Mouse (Mus musculus) embryonic fibroblast, embryonic 13.5 days (primary cell): Measurements from ENCODE around the gene Lrfn1. TPM values are rescaled to one million over a fixed set of nuclear protein-coding genes. Genes with fewer than 3 reads are reported as not detected.
"Not testable (repeated sequence)": the region's sequence is repeated elsewhere in the genome, so short reads cannot be mapped to it uniquely, and the experiment has no call there.

Source experiments
- H3K27ac ChIP-seq: 2 replicates; pipeline ENCODE4 v1.5.1; 2012; ENCODE audit warnings: low read length, control low read depth, inconsistent platforms; ENCODE audit not compliant: insufficient read depth
- H3K4me1 ChIP-seq: 2 replicates; pipeline ENCODE4 v1.6.1; 2011; ENCODE audit warnings: low read length; ENCODE audit not compliant: control insufficient read depth, insufficient read depth
- H3K4me3 ChIP-seq: 2 replicates; pipeline ENCODE4 v1.5.1; 2011; ENCODE audit warnings: mild to moderate bottlenecking, control low read depth, low read length; ENCODE audit not compliant: insufficient read depth
- CTCF ChIP-seq: IDR thresholded peaks from 2 replicates; pipeline ENCODE4 v1.5.1; 2011; ENCODE audit warnings: mild to moderate bottlenecking, control low read depth, low read length, moderate library complexity, borderline replicate concordance; ENCODE audit not compliant: insufficient read depth
- POLR2A ChIP-seq: IDR thresholded peaks from 2 replicates; pipeline ENCODE4 v1.6.1; 2011; ENCODE audit warnings: low read depth, mild to moderate bottlenecking, control low read depth, low read length, moderate library complexity
- polyA plus RNA-seq: library from polyadenylated mRNA; stranded (reverse); fragments of >200 nt; gene quantifications from 2 replicates; pipeline ENCODE4 v1.2.4, GENCODE M21; 2011; ENCODE audit warnings: low read depth; ENCODE audit not compliant: missing spikeins, insufficient read length

Lrfn1 gene
- polyA plus RNA-seq, 1 experiment, result 4.9 TPM

DNA sequence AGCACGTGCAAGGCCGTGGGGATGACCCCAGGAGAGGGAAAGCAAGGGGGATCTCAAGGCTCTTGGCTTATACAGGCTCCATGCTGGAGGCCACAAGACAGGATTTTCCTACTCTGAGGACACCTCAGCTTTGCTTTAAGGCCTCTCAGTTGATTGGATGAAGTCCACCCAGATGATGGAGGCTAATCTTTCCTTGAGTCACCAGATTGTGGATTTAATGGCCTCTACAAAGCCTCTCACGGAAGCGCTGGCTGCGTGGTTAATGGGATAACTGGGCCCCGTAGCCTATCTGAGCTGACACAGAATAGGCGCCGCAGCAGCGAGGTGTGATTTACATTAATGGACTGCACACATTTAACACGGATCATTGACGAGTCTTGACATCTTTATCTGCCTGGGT lies 43.6 kb downstream of the Lrfn1 start:
- H3K4me3 ChIP-seq, result no peak overlapping the region
- no peak for TF ChIP-seq POLR2A
- TF ChIP-seq CTCF, result no peak

DNA sequence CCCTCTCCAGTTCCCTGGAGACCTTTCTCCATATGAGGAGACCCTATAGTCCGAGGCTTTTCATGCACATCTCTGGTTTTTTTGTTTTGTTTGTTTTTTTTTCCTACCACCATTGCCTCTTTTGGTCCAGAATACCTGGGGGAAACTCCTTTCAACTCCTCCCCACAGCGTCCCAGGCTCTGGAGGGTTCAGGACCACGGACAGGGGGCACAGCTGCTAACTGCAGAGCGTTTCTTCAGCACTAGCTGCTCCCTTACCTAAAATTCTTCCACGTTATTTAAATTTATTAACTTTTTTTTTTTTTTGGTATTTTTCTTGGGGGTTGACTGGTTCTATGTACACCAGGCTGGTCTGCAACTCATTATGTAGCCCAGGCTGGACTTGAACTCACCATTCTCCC lies 53.8 kb downstream of the Lrfn1 start:
- no peak for TF ChIP-seq POLR2A
- TF ChIP-seq CTCF, result no peak

More for the DNA sequence above, 43.6 kb downstream of the Lrfn1 start:
- H3K27ac ChIP-seq, result no peak overlapping the region
- no peaks in the 10 kb centered on the region for H3K4me1 ChIP-seq

DNA sequence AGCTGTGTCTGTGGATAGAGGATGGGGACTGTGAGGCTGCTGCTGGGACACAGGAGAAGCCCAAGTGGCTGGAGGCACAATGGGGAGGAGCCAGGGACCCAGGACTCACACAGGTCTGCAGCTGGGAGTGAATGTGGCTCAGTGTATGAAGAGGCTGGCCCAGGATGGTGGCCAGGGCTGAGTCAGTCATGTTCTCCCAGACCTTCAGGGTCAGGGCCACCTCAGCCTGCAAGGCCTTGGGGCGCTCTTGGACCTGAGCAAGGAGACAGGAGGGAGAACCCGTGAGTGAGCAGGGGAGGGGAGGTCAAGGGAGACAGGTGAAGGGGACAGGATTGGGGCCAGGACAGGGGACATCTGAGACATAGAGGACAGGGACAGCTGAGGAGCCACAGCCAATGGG lies 57.3 kb downstream of the Lrfn1 start:
- H3K4me1 ChIP-seq, H3K4me3 ChIP-seq, H3K27ac ChIP-seq: not testable (repeated sequence)

More for the DNA sequence above, 53.8 kb downstream of the Lrfn1 start:
- Histone ChIP-seq H3K27ac (no peak overlapping the region), H3K4me3 (no peak overlapping the region), H3K4me1 (no peaks in the 10 kb centered on the region)

DNA sequence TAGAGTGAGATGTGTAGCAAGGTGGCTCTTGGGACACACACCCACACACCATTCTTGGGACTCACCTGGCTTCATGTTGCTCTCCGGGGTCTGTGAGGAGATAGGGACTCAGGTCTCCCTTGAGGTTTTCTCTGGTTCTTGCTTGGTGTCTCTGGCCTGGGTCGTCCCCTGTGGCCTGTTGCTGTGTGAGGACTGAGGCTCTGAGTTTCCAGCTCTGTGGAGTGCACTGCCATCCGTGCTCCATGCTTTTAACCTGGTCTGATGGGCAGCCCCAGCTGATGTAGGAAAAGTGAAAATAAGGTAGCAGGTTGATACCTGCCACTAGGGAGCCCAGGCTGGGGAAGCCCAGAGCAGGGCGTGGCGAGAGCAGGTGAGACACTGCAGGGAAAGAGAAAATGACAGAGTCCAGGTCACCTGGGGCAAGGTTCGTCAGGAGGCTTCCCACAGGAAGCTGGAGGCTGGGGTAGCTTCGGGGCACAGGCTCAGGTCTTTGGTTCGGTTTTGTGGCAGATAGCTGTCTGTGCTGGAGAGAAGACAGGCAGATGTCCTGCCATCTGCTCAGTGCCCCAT lies 58.7 kb downstream of the Lrfn1 start, which contains the start of gene Ifnl2:
Gene Ifnl2 (minus strand): TSS at position 51 of the 570 bp plus-strand sequence.
- H3K4me1 ChIP-seq, H3K27ac ChIP-seq, H3K4me3 ChIP-seq: not testable (repeated sequence)

DNA sequence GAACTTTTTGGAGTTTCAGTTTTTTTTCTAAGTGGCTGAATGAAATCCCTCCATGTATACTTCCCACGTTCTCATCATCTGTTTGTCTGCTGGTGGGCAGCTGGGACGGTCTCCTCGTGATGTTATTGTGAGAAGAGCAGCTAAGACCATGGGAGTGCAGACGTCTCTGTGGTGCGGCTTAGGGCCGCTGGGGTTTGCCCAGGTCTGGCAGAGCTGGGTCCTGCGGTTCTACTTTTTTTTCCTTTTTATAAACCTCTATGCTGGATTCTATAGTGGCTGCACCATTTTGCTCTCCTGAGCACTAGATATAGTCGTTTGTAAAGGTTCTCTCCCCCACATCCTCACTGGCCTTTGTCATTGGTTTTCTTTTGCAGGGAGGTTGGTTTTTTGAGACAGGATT lies 59.7 kb downstream of the Lrfn1 start:
- H3K4me1 ChIP-seq, result no peaks in the 10 kb centered on the region
- TF ChIP-seq CTCF, result no peak
- no peak for TF ChIP-seq POLR2A

More for the DNA sequence above, 59.7 kb downstream of the Lrfn1 start:
- no peak overlapping the region for H3K4me3 ChIP-seq
- H3K27ac ChIP-seq, result no peak overlapping the region

Other genes starting within 250 kb of the Lrfn1 start
- gene Eid2, start 184.1 kb upstream of the Lrfn1 start, polyA plus RNA-seq, result 20.6 and 25.1 TPM in 2 replicates
- gene Eid2b, start 174.2 kb upstream of the Lrfn1 start, polyA plus RNA-seq, result 5.4 and 8.8 TPM in 2 replicates
- gene Selenov, start 160.8 kb upstream of the Lrfn1 start, polyA plus RNA-seq, result not detected in 2 replicates
- not detected in 2 replicates for gene Dll3, start 149.7 kb upstream of the Lrfn1 start, polyA plus RNA-seq
- 37.5 and 40.3 TPM in 2 replicates for gene Timm50, start 139.9 kb upstream of the Lrfn1 start, polyA plus RNA-seq
- 104 and 105 TPM in 2 replicates for gene Supt5, start 113.2 kb upstream of the Lrfn1 start, polyA plus RNA-seq
- gene Rps16, start 101.3 kb upstream of the Lrfn1 start, polyA plus RNA-seq, result 997 and 1,079 TPM in 2 replicates
- gene Plekhg2, start 79.4 kb upstream of the Lrfn1 start, polyA plus RNA-seq, result 66.5 and 68.5 TPM in 2 replicates
- gene Zfp36, start 71.7 kb upstream of the Lrfn1 start, polyA plus RNA-seq, result 23.4 and 27.4 TPM in 2 replicates
- gene Med29, start 59.3 kb upstream of the Lrfn1 start, polyA plus RNA-seq, result 18.2 and 19.4 TPM in 2 replicates
- 73.5 and 82.5 TPM in 2 replicates for gene Paf1, start 59.0 kb upstream of the Lrfn1 start, polyA plus RNA-seq
- not detected in 2 replicates for gene Gmfg, start 14.5 kb upstream of the Lrfn1 start, polyA plus RNA-seq
- not detected in 2 replicates for gene Ifnl2, start 58.5 kb downstream of the Lrfn1 start, polyA plus RNA-seq
- gene Ifnl3, start 70.9 kb downstream of the Lrfn1 start, polyA plus RNA-seq, result not detected in 2 replicates
- not detected in 2 replicates for gene Sycn, start 88.9 kb downstream of the Lrfn1 start, polyA plus RNA-seq
- not detected in 2 replicates for gene Nccrp1, start 95.3 kb downstream of the Lrfn1 start, polyA plus RNA-seq
- gene Samd4b, start 146.2 kb downstream of the Lrfn1 start, polyA plus RNA-seq, result 65.7 and 69.3 TPM in 2 replicates
- gene Pak4, start 146.2 kb downstream of the Lrfn1 start, polyA plus RNA-seq, result 8.0 and 10.5 TPM in 2 replicates
- gene Acp7, start 179.4 kb downstream of the Lrfn1 start, polyA plus RNA-seq, result 1.8 TPM in 1 of 2 replicates, not detected in the other
- 3.8 and 5.1 TPM in 2 replicates for gene Fbxo27, start 240.9 kb downstream of the Lrfn1 start, polyA plus RNA-seq